Comparison of ENCODE assay signal across 8 mouse cellular contexts in genomic region chr5:144100948-144101347, GRCm38 (mm10). TPM values are rescaled to one million over a fixed set of nuclear protein-coding genes. Genes with fewer than 3 reads are reported as not detected.
DNase-seq lines count a peak whose midpoint lies in the region; ATAC-seq and TF ChIP-seq lines count a peak whose summit lies in the region.

No protein-coding gene starts in this region.

- H3K4me1 ChIP-seq in kidney, embryonic 16.5 days (ENCODE audit: insufficient read depth, low read length) = peaks cover 18% of the 10 kb centered on the region
- H3K4me1 ChIP-seq in bone marrow, adult 2 months (ENCODE audit: control insufficient read depth, insufficient read depth, low read length) = peaks cover 4% of the 10 kb centered on the region; the same call in 1 of the 2 replicates
- H3K4me1 ChIP-seq in hindbrain, embryonic 13.5 days (replicated peaks) = peaks cover 24% of the 10 kb centered on the region
- H3K4me1 ChIP-seq in midbrain, embryonic 15.5 days = peaks cover 15% of the 10 kb centered on the region

- WGBS in kidney, embryonic 16.5 days = 2% methylated on average over 19 of the region's 20 CpGs
- WGBS in bone marrow, adult 2 months = under 1% methylated on average over 20 of the region's 20 CpGs
- 2% methylated on average over 18 of the region's 20 CpGs for WGBS in hindbrain, embryonic 13.5 days
- 1% methylated on average over 19 of the region's 20 CpGs for WGBS in midbrain, embryonic 15.5 days

- no peak for TF ChIP-seq CTCF in bone marrow, adult 2 months (IDR thresholded peaks at IDR 0.05; ENCODE audit: control insufficient read depth, insufficient read depth, low read length)

- peak overlapping the region; percentile 83 for H3K4me2 ChIP-seq in kidney, embryonic 16.5 days (replicated peaks; ENCODE audit: low read depth, low read length)
- H3K4me2 ChIP-seq in hindbrain, embryonic 13.5 days = peak overlapping the region; percentile 63
- H3K4me2 ChIP-seq in midbrain, embryonic 15.5 days = peak overlapping the region; percentile 55

- H3K27ac ChIP-seq in kidney, embryonic 16.5 days (ENCODE audit: low read length) = no peak overlapping the region
- no peak overlapping the region for H3K27ac ChIP-seq in bone marrow, adult 2 months (ENCODE audit: control insufficient read depth, insufficient read depth, low read depth, low read length, poor library complexity)
- H3K27ac ChIP-seq in hindbrain, embryonic 13.5 days = peak overlapping the region; percentile 96
- H3K27ac ChIP-seq in midbrain, embryonic 15.5 days = peak overlapping the region; percentile 95

- TF ChIP-seq POLR2A in bone marrow, adult 2 months (IDR thresholded peaks at IDR 0.05; ENCODE audit: borderline replicate concordance, control insufficient read depth, low read depth, low read length) = no peak

- no peak for DNase-seq in kidney, adult 18-20 months
- DNase-seq in layer of hippocampus, postnatal 36 days = no peak
- no peak for DNase-seq in gastrocnemius, postnatal 10 days
- DNase-seq in spleen, adult 12 weeks (ENCODE audit: low spot score) = no peak

- H3K4me3 ChIP-seq in kidney, embryonic 16.5 days (ENCODE audit: low read length) = peak overlapping the region; percentile 99
- H3K4me3 ChIP-seq in bone marrow, adult 2 months (replicated peaks; ENCODE audit: control insufficient read depth, low read depth, low read length) = peak overlapping the region; percentile 95
- H3K4me3 ChIP-seq in hindbrain, embryonic 13.5 days = peak overlapping the region; percentile 98
- peak overlapping the region; percentile 95 for H3K4me3 ChIP-seq in midbrain, embryonic 15.5 days

- H3K27me3 ChIP-seq in kidney, embryonic 16.5 days (ENCODE audit: insufficient read depth, low read length) = no peaks in the 10 kb centered on the region
- 0 out of 2 replicates have a peak, but pooled peaks cover 5% of the 10 kb centered on the region for H3K27me3 ChIP-seq in hindbrain, embryonic 13.5 days
- no peaks in the 10 kb centered on the region for H3K27me3 ChIP-seq in midbrain, embryonic 15.5 days (replicated peaks)

- H3K9me3 ChIP-seq in kidney, embryonic 16.5 days (ENCODE audit: low read length) = no peaks in the 10 kb centered on the region
- no peaks in the 10 kb centered on the region for H3K9me3 ChIP-seq in hindbrain, embryonic 13.5 days
- H3K9me3 ChIP-seq in midbrain, embryonic 15.5 days = no peaks in the 10 kb centered on the region

- ATAC-seq in kidney, embryonic 16.5 days (ENCODE audit: low FRiP score, low TSS enrichment) = no peak
- no peak for ATAC-seq in hindbrain, embryonic 13.5 days (ENCODE audit: low FRiP score)
- no peak for ATAC-seq in midbrain, embryonic 15.5 days (replicated peaks)

- no peaks in the 10 kb centered on the region for H3K36me3 ChIP-seq in kidney, embryonic 16.5 days (ENCODE audit: insufficient read depth, low read length)
- no peaks in the 10 kb centered on the region for H3K36me3 ChIP-seq in hindbrain, embryonic 13.5 days
- no peaks in the 10 kb centered on the region for H3K36me3 ChIP-seq in midbrain, embryonic 15.5 days (replicated peaks)

- H3K9ac ChIP-seq in kidney, embryonic 16.5 days (replicated peaks; ENCODE audit: low read length) = peak overlapping the region; percentile 93
- H3K9ac ChIP-seq in hindbrain, embryonic 13.5 days = peak overlapping the region; percentile 96
- H3K9ac ChIP-seq in midbrain, embryonic 15.5 days = peak overlapping the region; percentile 94

RNA-seq across cellular contexts. Expression of gene Lmtk2, which starts 0.7 kb away (rescaled TPM):
- polyA plus RNA-seq in kidney, embryonic 16.5 days (2015; fragmentation: Nextera tagmentation; extraction: Ambion mirVana) = 5.6 and 6.5 TPM in 2 replicates
- 4.3 and 5.5 TPM in 2 replicates for polyA plus RNA-seq in bone marrow, adult 2 months (2011; ENCODE audit: insufficient read depth, insufficient read length, low replicate concordance, missing spikeins)
- polyA plus RNA-seq in hindbrain, embryonic 13.5 days (2015; fragmentation: Nextera tagmentation; extraction: Ambion mirVana) = 7.2 and 7.5 TPM in 2 replicates
- 10.1 and 10.4 TPM in 2 replicates for polyA plus RNA-seq in midbrain, embryonic 15.5 days (2015; fragmentation: Nextera tagmentation; extraction: Ambion mirVana)
- total RNA-seq in layer of hippocampus, postnatal 36 days (2021) = 10 to 100 TPM; 94.2 to 99.2 TPM
- 10 to 100 TPM; 12.5 to 13.8 TPM for total RNA-seq in gastrocnemius, postnatal 10 days (2021)

Comparison
In these comparisons a context has a peak if more than half of its experiments do, and no peak if none do; other contexts are left out.
1. H3K27ac ChIP-seq: peak in hindbrain, embryonic 13.5 days (single experiment) and midbrain, embryonic 15.5 days (single experiment); none in kidney, embryonic 16.5 days (single experiment) and bone marrow, adult 2 months (single experiment).
2. Peak in every context shown above with its lines, with median percentiles within 50 percentile points of each other: H3K4me2 ChIP-seq, H3K4me3 ChIP-seq and H3K9ac ChIP-seq.